ENCODE assay signal across 8 mouse cellular contexts in genomic region chr11:120120642-120121420, GRCm38 (mm10). TPM values are rescaled to one million over a fixed set of nuclear protein-coding genes. Genes with fewer than 3 reads are reported as not detected.
DNase-seq lines count a peak whose midpoint lies in the region; ATAC-seq and TF ChIP-seq lines count a peak whose summit lies in the region.

No protein-coding gene starts in this region.

- 84% methylated on average over 17 of the region's 17 CpGs for WGBS in liver, adult 2 months
- 86% methylated on average over 17 of the region's 17 CpGs for WGBS in liver, embryonic 11.5 days
- 80% methylated on average over 17 of the region's 17 CpGs for WGBS in embryonic facial prominence, embryonic 11.5 days
- 81% methylated on average over 17 of the region's 17 CpGs for WGBS in hindbrain, embryonic 11.5 days
- 84% methylated on average over 17 of the region's 17 CpGs for WGBS in midbrain, embryonic 14.5 days

- H3K27me3 ChIP-seq in liver, adult 2 months (ENCODE audit: control insufficient read depth, insufficient read depth, low read length): no peaks in the 10 kb centered on the region
- no peaks in the 10 kb centered on the region for H3K27me3 ChIP-seq in liver, embryonic 11.5 days (replicated peaks; ENCODE audit: control insufficient read depth, insufficient read depth, low read length)
- H3K27me3 ChIP-seq in embryonic facial prominence, embryonic 11.5 days (ENCODE audit: control insufficient read depth, insufficient read depth, low read length): no peaks in the 10 kb centered on the region
- H3K27me3 ChIP-seq in hindbrain, embryonic 11.5 days (ENCODE audit: control insufficient read depth, insufficient read depth, low read length): no peaks in the 10 kb centered on the region
- H3K27me3 ChIP-seq in midbrain, embryonic 14.5 days (ENCODE audit: control insufficient read depth, insufficient read depth, low read length): no peaks in the 10 kb centered on the region

- H3K27ac ChIP-seq in liver, adult 2 months (replicated peaks; ENCODE audit: insufficient read depth, low read depth, low read length): no peak overlapping the region
- H3K27ac ChIP-seq in liver, embryonic 11.5 days (ENCODE audit: low read depth, low read length): no peak overlapping the region
- no peak overlapping the region for H3K27ac ChIP-seq in embryonic facial prominence, embryonic 11.5 days (replicated peaks; ENCODE audit: low read depth, low read length)
- H3K27ac ChIP-seq in hindbrain, embryonic 11.5 days (ENCODE audit: low read depth, low read length): no peak overlapping the region
- H3K27ac ChIP-seq in midbrain, embryonic 14.5 days (replicated peaks; ENCODE audit: low read depth, low read length): no peak overlapping the region

- peak; percentile 21 for DNase-seq in liver, adult 2 months (ENCODE audit: extremely low read depth, low read depth, low spot score)
- no peak for DNase-seq in liver, embryonic 11.5 days (ENCODE audit: low spot score)
- DNase-seq in adrenal gland, postnatal 14 days: peak; percentile 90
- DNase-seq in embryonic facial prominence, embryonic 11.5 days (ENCODE audit: low spot score): peak; percentile 77
- peak; percentile 69 for DNase-seq in hindbrain, embryonic 11.5 days (ENCODE audit: low spot score)
- peak; percentile 79 to 85 for DNase-seq in left cerebral cortex, adult 18-20 months (ENCODE audit: low spot score in 2 of 2)
- DNase-seq in midbrain, embryonic 14.5 days: peak; percentile 79
- peak; percentile 37 for DNase-seq in thymus, postnatal 25 days

- no peak overlapping the region for H3K4me2 ChIP-seq in liver, embryonic 11.5 days
- H3K4me2 ChIP-seq in embryonic facial prominence, embryonic 11.5 days (ENCODE audit: low read depth, low read length): no peak overlapping the region
- H3K4me2 ChIP-seq in hindbrain, embryonic 11.5 days (replicated peaks; ENCODE audit: low read depth, low read length): no peak overlapping the region
- H3K4me2 ChIP-seq in midbrain, embryonic 14.5 days (ENCODE audit: low read length): no peak overlapping the region

- ATAC-seq in liver, embryonic 11.5 days (replicated peaks; ENCODE audit: low FRiP score): no peak
- no peak for ATAC-seq in embryonic facial prominence, embryonic 11.5 days (replicated peaks; ENCODE audit: insufficient number of reproducible peaks, low FRiP score, low TSS enrichment, low read depth)
- no peak for ATAC-seq in hindbrain, embryonic 11.5 days (ENCODE audit: low FRiP score)
- ATAC-seq in midbrain, embryonic 14.5 days (ENCODE audit: low FRiP score, low TSS enrichment): no peak

- peak; percentile 70 for TF ChIP-seq CTCF in liver, adult 2 months (IDR thresholded peaks at IDR 0.05; ENCODE audit: low read depth, low read length)

- no peak for TF ChIP-seq POLR2A in liver, adult 2 months (IDR thresholded peaks at IDR 0.05; ENCODE audit: extremely low read depth, insufficient read depth, low read length)

- H3K79me2 ChIP-seq in liver, adult 2 months (ENCODE audit: control insufficient read depth, insufficient read depth, low read length): no peaks in the 10 kb centered on the region

- H3K4me1 ChIP-seq in liver, adult 2 months (ENCODE audit: control insufficient read depth, insufficient read depth, low read length): no peaks in the 10 kb centered on the region
- H3K4me1 ChIP-seq in liver, embryonic 11.5 days (replicated peaks; ENCODE audit: control insufficient read depth, insufficient read depth, low read length): no peaks in the 10 kb centered on the region
- H3K4me1 ChIP-seq in embryonic facial prominence, embryonic 11.5 days (ENCODE audit: control insufficient read depth, insufficient read depth, low read length): no peaks in the 10 kb centered on the region
- no peaks in the 10 kb centered on the region for H3K4me1 ChIP-seq in hindbrain, embryonic 11.5 days (replicated peaks; ENCODE audit: control insufficient read depth, insufficient read depth, low read length)
- no peaks in the 10 kb centered on the region for H3K4me1 ChIP-seq in midbrain, embryonic 14.5 days (ENCODE audit: control insufficient read depth, insufficient read depth, low read length)

- H3K9me3 ChIP-seq in liver, embryonic 11.5 days (ENCODE audit: control insufficient read depth, low read length): no peaks in the 10 kb centered on the region
- no peaks in the 10 kb centered on the region for H3K9me3 ChIP-seq in embryonic facial prominence, embryonic 11.5 days (replicated peaks; ENCODE audit: control insufficient read depth, low read length)
- no peaks in the 10 kb centered on the region for H3K9me3 ChIP-seq in hindbrain, embryonic 11.5 days (ENCODE audit: control insufficient read depth, low read length)
- no peaks in the 10 kb centered on the region for H3K9me3 ChIP-seq in midbrain, embryonic 14.5 days (ENCODE audit: control insufficient read depth, low read length)

- no peak overlapping the region for H3K9ac ChIP-seq in liver, adult 2 months (ENCODE audit: low read depth, low read length)
- H3K9ac ChIP-seq in liver, embryonic 11.5 days (ENCODE audit: low read depth, low read length): no peak overlapping the region
- no peak overlapping the region; the same call in 1 of the 2 replicates for H3K9ac ChIP-seq in embryonic facial prominence, embryonic 11.5 days (replicated peaks; ENCODE audit: low read length)
- H3K9ac ChIP-seq in hindbrain, embryonic 11.5 days (ENCODE audit: low read depth, low read length): no peak overlapping the region
- no peak overlapping the region for H3K9ac ChIP-seq in midbrain, embryonic 14.5 days (replicated peaks; ENCODE audit: low read length)

- peaks cover 5% of the 10 kb centered on the region; the same call in 1 of the 2 replicates for H3K36me3 ChIP-seq in liver, adult 2 months (ENCODE audit: control insufficient read depth, insufficient read depth, low read length)
- peaks cover 5% of the 10 kb centered on the region for H3K36me3 ChIP-seq in liver, embryonic 11.5 days (ENCODE audit: control insufficient read depth, insufficient read depth, low read length)
- H3K36me3 ChIP-seq in embryonic facial prominence, embryonic 11.5 days (replicated peaks; ENCODE audit: control insufficient read depth, insufficient read depth, low read depth, low read length): no peaks in the 10 kb centered on the region; the same call in 1 of the 2 replicates
- no peaks in the 10 kb centered on the region for H3K36me3 ChIP-seq in hindbrain, embryonic 11.5 days (ENCODE audit: control insufficient read depth, insufficient read depth, low read length)
- peaks cover 45% of the 10 kb centered on the region for H3K36me3 ChIP-seq in midbrain, embryonic 14.5 days (ENCODE audit: control insufficient read depth, insufficient read depth, low read length)

- no peak overlapping the region for H3K4me3 ChIP-seq in liver, adult 2 months (ENCODE audit: insufficient read depth, low read depth, low read length)
- H3K4me3 ChIP-seq in liver, embryonic 11.5 days (ENCODE audit: low read depth, low read length): no peak overlapping the region
- no peak overlapping the region for H3K4me3 ChIP-seq in embryonic facial prominence, embryonic 11.5 days (ENCODE audit: low read depth, low read length)
- H3K4me3 ChIP-seq in hindbrain, embryonic 11.5 days (ENCODE audit: low read depth, low read length): no peak overlapping the region
- H3K4me3 ChIP-seq in midbrain, embryonic 14.5 days (replicated peaks; ENCODE audit: low read depth, low read length): no peak overlapping the region

RNA-seq across cellular contexts. Expression of gene Ndufaf8, which starts 22.1 kb away (rescaled TPM):
- 13.7 and 19.9 TPM in 2 replicates for total RNA-seq in liver, adult 2 months (2014; rRNA removed)
- polyA plus RNA-seq in liver, adult 2 months (2012; rRNA removed): 55.4 and 59.8 TPM in 2 replicates
- 87.5 and 102 TPM in 2 replicates for polyA plus RNA-seq in liver, embryonic 11.5 days (2014; fragmentation: Nextera tagmentation; extraction: Ambion mirVana)
- 50.0 and 55.2 TPM in 2 replicates for total RNA-seq in adrenal gland, postnatal 14 days (2021)
- 57.5 and 61.4 TPM in 2 replicates for polyA plus RNA-seq in embryonic facial prominence, embryonic 11.5 days (2014; fragmentation: Nextera tagmentation; extraction: Ambion mirVana)
- 62.8 and 67.5 TPM in 2 replicates for polyA plus RNA-seq in hindbrain, embryonic 11.5 days (2014; fragmentation: Nextera tagmentation; extraction: Ambion mirVana)
- total RNA-seq in left cerebral cortex, adult 18-20 months (2021): 10 to 100 TPM; 41.5 to 43.4 TPM
- polyA plus RNA-seq in midbrain, embryonic 14.5 days (2014; fragmentation: Nextera tagmentation; extraction: Ambion mirVana): 61.2 and 61.3 TPM in 2 replicates

RNA-seq across cellular contexts. Expression of gene Tepsin, which starts 22.3 kb away (rescaled TPM):
- 4.6 and 7.4 TPM in 2 replicates for total RNA-seq in liver, adult 2 months (2014; rRNA removed)
- polyA plus RNA-seq in liver, adult 2 months (2012; rRNA removed): 16.5 and 24.9 TPM in 2 replicates
- polyA plus RNA-seq in liver, embryonic 11.5 days (2014; fragmentation: Nextera tagmentation; extraction: Ambion mirVana): 16.4 and 19.5 TPM in 2 replicates
- 10.7 and 13.7 TPM in 2 replicates for total RNA-seq in adrenal gland, postnatal 14 days (2021)
- polyA plus RNA-seq in embryonic facial prominence, embryonic 11.5 days (2014; fragmentation: Nextera tagmentation; extraction: Ambion mirVana): 10.5 and 12.3 TPM in 2 replicates
- polyA plus RNA-seq in hindbrain, embryonic 11.5 days (2014; fragmentation: Nextera tagmentation; extraction: Ambion mirVana): 16.9 and 17.6 TPM in 2 replicates
- 10 to 100 TPM; 14.8 TPM for total RNA-seq in left cerebral cortex, adult 18-20 months (2021)
- 15.9 and 18.0 TPM in 2 replicates for polyA plus RNA-seq in midbrain, embryonic 14.5 days (2014; fragmentation: Nextera tagmentation; extraction: Ambion mirVana)

RNA-seq across cellular contexts. Expression of gene Slc38a10, which starts 30.3 kb away (rescaled TPM):
- 41.1 and 47.8 TPM in 2 replicates for total RNA-seq in liver, adult 2 months (2014; rRNA removed)
- 75.1 and 90.2 TPM in 2 replicates for polyA plus RNA-seq in liver, adult 2 months (2012; rRNA removed)
- polyA plus RNA-seq in liver, embryonic 11.5 days (2014; fragmentation: Nextera tagmentation; extraction: Ambion mirVana): 59.4 and 64.5 TPM in 2 replicates
- total RNA-seq in adrenal gland, postnatal 14 days (2021): 105 and 115 TPM in 2 replicates
- 47.8 and 50.0 TPM in 2 replicates for polyA plus RNA-seq in embryonic facial prominence, embryonic 11.5 days (2014; fragmentation: Nextera tagmentation; extraction: Ambion mirVana)
- polyA plus RNA-seq in hindbrain, embryonic 11.5 days (2014; fragmentation: Nextera tagmentation; extraction: Ambion mirVana): 58.6 and 64.7 TPM in 2 replicates
- 10 to 100 TPM; 82.6 to 83.9 TPM for total RNA-seq in left cerebral cortex, adult 18-20 months (2021)
- 88.3 and 119 TPM in 2 replicates for polyA plus RNA-seq in midbrain, embryonic 14.5 days (2014; fragmentation: Nextera tagmentation; extraction: Ambion mirVana)

RNA-seq across cellular contexts. Expression of gene Cep131, which starts 34.2 kb away (rescaled TPM):
- total RNA-seq in liver, adult 2 months (2014; rRNA removed): 1.9 and 2.2 TPM in 2 replicates
- 2.3 and 2.8 TPM in 2 replicates for polyA plus RNA-seq in liver, adult 2 months (2012; rRNA removed)
- 17.4 and 19.2 TPM in 2 replicates for polyA plus RNA-seq in liver, embryonic 11.5 days (2014; fragmentation: Nextera tagmentation; extraction: Ambion mirVana)
- total RNA-seq in adrenal gland, postnatal 14 days (2021): 67.4 and 80.7 TPM in 2 replicates
- polyA plus RNA-seq in embryonic facial prominence, embryonic 11.5 days (2014; fragmentation: Nextera tagmentation; extraction: Ambion mirVana): 25.3 and 28.1 TPM in 2 replicates
- polyA plus RNA-seq in hindbrain, embryonic 11.5 days (2014; fragmentation: Nextera tagmentation; extraction: Ambion mirVana): 24.2 and 24.6 TPM in 2 replicates
- total RNA-seq in left cerebral cortex, adult 18-20 months (2021): 10 to 100 TPM; 20.6 to 31.9 TPM
- polyA plus RNA-seq in midbrain, embryonic 14.5 days (2014; fragmentation: Nextera tagmentation; extraction: Ambion mirVana): 27.6 and 31.9 TPM in 2 replicates
